Mouse (Mus musculus) layer of hippocampus, adult 2 months (tissue): ENCODE results near the gene Mcm2. TPM values are rescaled to one million over a fixed set of nuclear protein-coding genes. Genes with fewer than 3 reads are reported as not detected.
A peak's percentile ranks its signal among the peaks of the same experiment; 100 is the strongest.

ENCODE experiments used
- DNase-seq, 2 experiments: peaks; one replicate each; pipeline ENCODE4 v3.0.0; 2022; ENCODE audit warnings: low spot score in 2 of 2
- H3K27ac ChIP-seq: fragments of 200-600 bp; 2 replicates; pipeline ENCODE4 v1.8.1; 2022
- H3K4me3 ChIP-seq: fragments of 200-600 bp; 2 replicates; pipeline ENCODE4 v1.8.1; 2022; ENCODE audit warnings: mild to moderate bottlenecking
- CTCF ChIP-seq: fragments of 200-600 bp; conservative IDR thresholded peaks from 2 replicates; pipeline ENCODE4 v1.8.1; 2022; ENCODE audit warnings: antibody characterized with exemption, mild to moderate bottlenecking, moderate library complexity
- total RNA-seq, 2 experiments: library from RNA; stranded (reverse); gene quantifications; 2 replicates each; pipeline ENCODE4 v1.2.3; 2021

Gene Mcm2
- total RNA-seq, 2 experiments from 2014 or later: 5.7 to 7.4 TPM

DNA sequence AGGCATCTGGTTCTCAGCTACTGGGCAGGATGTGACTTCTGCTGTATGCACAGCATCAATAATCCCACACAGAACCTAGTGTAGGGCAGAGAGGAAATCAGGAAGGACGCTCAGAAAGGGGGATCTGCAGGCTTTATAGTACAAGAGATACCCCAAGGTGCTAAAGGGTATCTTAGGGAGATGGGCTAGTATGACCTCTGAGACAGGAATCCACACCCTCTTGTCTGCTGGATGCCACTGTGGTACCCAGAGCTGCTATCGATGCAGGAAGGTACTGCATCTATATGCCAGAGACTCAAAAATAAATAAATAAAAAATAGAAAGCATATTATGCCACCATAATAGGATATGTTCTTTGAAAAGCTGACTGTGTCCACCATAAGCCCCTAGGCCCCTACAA lies 1.0 kb upstream of the Mcm2 start:
- no peak overlapping the region for H3K27ac ChIP-seq
- H3K4me3 ChIP-seq: no peak overlapping the region
- DNase-seq: no peak
- TF ChIP-seq CTCF: no peak

DNA sequence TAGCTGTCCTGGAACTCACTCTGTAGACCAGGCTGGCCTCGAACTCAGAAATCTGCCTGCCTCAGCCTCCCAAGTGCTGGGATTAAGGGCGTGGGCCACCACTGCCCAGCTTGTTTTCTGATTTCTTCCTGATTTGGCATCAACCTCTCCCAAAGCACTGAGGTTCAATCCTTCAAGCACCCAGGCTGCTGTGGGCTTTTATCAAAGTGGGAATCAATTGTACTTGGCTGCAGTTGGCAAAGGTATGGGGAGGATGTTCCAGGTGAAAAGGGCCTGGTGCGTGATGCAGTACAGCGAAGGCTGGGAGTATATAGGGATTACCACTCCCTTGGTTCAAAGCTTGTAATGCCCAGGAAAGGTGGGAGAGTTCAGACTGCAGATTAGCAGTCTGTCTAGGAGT lies 506 bp upstream of the Mcm2 start:
- peak overlapping the region; percentile 71; the same call in 1 of the 2 replicates for H3K4me3 ChIP-seq
- H3K27ac ChIP-seq: 0 out of 2 replicates have a peak overlapping the region, but pooled peaks have one; percentile 36
- no peak for TF ChIP-seq CTCF
- DNase-seq: no peak

DNA sequence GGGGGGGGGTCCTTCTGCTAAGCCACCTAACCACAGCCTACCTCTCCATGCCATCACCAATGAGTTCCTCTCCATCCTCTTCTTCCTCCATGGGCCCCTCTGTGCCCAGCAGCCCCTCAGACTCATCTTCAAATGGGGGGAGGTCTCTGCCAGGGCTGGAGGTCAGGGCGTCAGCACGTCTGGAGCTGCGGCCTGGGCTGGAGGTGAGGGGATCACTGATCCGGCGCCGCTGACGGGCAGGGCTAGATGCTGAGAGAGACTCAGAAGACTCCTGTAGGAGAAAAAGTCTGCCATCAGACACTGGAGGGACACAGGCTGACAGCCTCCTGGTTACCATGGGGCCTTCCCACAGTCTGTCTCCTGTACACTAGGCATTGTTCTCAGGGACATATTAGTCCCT lies 1.3 kb downstream of the Mcm2 start:
- Histone ChIP-seq H3K27ac (no peak overlapping the region), H3K4me3 (no peak overlapping the region)
- DNase-seq: no peak
- no peak for TF ChIP-seq CTCF

DNA sequence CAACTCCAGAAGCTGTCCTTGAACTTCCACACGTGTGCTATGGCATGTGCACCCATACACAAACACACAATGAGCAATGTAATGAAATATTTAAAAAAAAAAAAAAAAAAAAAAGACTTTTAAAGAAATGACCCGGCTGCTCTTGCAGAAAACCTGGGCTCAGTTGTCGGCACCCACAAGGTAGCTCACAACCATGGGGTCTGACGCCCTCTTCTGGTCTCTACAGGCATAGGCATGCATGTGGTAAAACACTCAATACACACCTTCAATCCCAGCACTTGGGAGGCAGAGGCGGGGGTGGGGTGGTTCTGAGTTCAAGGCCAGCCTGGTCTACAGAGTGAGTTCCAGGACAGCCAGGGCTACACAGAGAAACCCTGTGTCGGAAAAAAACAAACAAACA lies 2.6 kb downstream of the Mcm2 start:
- no peak for DNase-seq
- Histone ChIP-seq H3K27ac (no peak overlapping the region), H3K4me3 (no peak overlapping the region)
- TF ChIP-seq CTCF: peak; percentile 34

DNA sequence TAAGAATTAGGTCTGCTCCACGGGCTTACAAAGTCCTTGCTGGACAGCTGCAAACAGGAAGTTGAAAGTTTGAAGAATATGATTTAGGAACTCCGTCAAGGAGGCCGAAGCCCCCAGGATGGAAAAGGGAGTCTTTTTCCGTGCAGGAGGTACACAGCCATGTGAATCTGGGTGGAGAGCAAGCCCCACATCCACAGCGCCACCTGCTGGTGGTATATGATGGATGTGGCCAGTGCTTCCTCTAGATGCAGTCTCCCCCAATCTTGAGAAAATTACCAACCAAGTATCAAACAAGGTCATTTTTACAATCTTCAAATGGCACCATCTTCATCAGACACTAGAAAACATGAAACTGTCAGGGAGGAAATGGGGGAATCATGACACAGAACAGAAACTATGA lies 5.0 kb downstream of the Mcm2 start:
- no peak overlapping the region for H3K27ac ChIP-seq
- H3K4me3 ChIP-seq: no peak overlapping the region
- DNase-seq: peak in 1 of 2 experiments; percentile 74
- peak; percentile 95 for TF ChIP-seq CTCF

DNA sequence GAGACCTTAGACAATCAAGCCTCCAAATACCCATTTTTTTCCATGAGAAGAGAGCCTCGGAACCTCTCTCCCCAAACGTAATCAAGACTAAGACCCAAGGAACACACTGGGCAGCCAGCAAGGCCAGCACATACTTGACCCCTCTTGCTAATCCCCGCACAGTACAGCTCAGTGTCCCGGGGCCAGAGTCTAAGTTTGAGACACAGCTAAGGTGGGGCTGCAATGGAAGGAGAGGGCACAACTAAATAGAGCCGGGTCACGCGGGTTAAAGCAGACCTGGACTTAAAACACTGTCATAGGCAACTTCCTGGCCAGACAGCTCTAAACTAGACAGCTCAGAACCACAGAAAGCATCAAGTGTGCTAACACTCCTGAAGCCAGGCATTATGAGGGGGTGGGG lies 7.7 kb downstream of the Mcm2 start:
- Histone ChIP-seq H3K4me3 (no peak overlapping the region), H3K27ac (no peak overlapping the region)
- no peak for TF ChIP-seq CTCF
- no peak for DNase-seq

DNA sequence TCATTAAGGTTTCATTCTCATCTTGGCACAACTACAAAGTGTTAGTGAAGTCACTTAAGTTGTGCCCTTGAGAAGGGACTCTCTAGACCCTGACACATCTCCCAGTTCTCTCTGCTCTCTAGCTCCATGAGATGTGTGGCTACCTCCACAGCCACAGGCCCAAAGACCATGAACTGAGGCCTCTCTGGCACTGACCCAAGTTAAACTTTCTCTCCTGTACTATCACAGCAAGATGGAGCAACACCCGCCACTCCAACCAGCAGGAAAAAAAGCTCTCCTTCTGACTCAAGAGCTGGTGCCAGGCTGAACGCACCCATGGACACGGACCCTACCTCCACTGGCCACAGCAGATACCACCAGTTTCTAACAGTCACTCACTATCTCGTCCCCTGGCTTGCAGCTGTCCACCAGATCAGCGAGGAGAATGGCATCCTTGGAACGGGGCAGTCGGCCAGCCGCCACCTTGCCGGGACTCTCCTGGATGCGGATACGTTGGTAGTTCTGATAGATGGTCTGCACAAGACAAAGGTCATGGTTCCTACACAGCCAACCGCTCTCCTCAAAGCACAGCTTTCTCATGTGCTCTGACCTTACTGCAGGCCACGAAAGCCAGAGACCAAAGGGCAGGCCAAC lies 9.1 kb downstream of the Mcm2 start:
- no peak for TF ChIP-seq CTCF
- H3K4me3 ChIP-seq: no peak overlapping the region
- no peak overlapping the region for H3K27ac ChIP-seq
- no peak for DNase-seq

DNA sequence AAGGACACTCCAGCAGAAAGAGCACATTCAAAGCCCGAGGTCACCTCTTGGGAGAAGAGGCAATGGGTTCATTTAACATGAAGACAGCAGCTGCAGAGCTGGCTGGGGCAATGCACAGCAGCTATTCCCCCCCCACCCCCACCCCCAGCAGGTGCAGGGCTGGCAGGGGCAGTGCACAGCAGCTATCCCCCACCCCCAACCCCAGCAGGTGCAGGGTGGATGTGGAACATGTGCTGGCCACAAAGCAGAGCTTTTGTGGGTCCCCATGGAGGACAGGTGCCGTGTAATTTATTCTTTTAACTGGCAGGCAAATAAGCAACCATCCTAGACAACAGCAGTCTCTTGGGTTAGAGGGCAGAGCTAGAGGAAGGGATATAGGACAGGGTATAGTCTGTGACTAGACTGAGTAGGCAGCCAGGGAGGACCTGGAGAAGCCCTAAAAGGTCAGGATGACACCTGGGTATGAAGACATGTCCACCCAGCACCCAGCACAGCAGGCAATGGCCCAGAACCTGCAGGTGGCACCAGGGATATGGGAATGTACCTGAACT lies 12.1 kb downstream of the Mcm2 start:
- no peak for DNase-seq
- H3K4me3 ChIP-seq: no peak overlapping the region
- no peak for TF ChIP-seq CTCF
- H3K27ac ChIP-seq: no peak overlapping the region

DNA sequence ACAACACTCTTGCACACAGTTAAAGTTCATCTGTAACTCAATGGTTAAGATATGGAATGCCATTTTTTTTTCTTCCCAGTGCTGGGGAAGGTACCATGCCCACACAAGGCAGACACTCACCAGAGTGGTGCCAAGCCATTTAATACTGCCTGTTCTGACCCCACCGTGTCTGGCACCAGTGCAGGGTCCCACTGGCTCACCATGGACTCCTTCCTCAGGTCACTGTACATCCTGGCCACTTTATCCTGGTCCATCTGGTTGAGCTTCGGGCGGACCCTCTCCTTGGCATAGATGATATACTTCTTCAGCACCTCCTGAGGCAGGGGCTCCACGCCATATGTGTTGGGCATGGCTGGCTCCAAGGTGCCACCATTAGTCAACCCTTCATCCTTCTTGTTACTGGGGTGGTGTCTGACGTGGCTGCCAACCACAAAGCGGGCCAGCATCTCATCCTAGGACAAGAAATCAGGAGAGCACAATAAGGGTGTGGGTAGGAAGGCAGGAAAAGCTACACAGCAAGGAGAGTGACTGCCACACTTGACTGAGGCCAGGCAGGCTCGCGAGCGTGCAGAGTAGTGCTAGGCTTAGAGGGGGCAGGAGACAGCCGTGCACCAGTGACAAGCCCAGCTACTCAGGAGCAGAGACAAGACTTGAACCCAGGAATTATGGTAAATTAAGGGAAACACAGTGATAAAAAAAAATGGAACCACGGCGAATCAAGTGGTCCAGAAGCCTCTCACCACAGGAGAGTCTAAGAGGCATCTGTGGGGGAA lies 12.8 kb downstream of the Mcm2 start:
- H3K27ac ChIP-seq: no peak overlapping the region
- no peak for TF ChIP-seq CTCF
- DNase-seq: no peak
- no peak overlapping the region for H3K4me3 ChIP-seq

DNA sequence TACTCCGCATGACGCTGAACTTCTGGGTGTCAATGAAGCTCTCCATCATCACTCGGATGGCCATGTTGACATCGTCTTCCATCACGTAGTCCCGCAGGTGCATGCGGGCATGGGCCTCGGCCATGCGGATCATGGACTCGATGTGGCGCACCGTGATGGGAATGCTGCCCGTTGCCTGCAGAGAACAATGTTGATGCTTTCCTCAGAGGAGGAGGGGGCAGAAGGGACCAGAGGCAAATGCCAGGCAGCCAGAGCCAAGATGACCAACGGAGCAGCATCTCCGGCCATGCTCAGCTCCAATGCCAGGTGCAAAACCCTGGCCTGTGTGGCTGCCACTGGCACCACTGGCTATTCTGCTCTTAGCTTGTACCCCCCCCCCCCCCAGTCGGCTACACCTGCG lies 13.9 kb downstream of the Mcm2 start:
- no peak for DNase-seq
- TF ChIP-seq CTCF: no peak
- no peak overlapping the region for H3K4me3 ChIP-seq
- no peak overlapping the region for H3K27ac ChIP-seq

DNA sequence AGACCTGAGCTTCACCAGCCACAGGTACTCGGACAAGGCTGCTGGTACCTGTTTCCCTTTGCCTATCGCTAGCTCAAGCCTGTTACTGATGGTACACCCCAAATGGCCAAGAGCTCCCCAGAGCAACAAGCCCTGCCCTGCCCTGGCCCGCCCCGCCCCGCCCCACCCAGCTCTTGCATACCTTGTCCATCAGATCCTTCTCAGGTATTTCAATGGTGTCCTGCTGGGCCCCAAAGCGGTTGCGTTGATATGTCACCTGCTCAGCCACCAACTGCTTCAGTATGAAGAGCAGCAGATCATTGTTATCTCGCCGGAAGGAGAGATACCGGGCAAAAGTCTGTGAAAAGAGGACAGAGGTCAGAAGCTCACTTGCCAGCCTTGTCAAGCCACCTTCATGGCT lies 14.4 kb downstream of the Mcm2 start:
- H3K4me3 ChIP-seq: no peak overlapping the region
- no peak for DNase-seq
- no peak for TF ChIP-seq CTCF
- H3K27ac ChIP-seq: no peak overlapping the region

DNA sequence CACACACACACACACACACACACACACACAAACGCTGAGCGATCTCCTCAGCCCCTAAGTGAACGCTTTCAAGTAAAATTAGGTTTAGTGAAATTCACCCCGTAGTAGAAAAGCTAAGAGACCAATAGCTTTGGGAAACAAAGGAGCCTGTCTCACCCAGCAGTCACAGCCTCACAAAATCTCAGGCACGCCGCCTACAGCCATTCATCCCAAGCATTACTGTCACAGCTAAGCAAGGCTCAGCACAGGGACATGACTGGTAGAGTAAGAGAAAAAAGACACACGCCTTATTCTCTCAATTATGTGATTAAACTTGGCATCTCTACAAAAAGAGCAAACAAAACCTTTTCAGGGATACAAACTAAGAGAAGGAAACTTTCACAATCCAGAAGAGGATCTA lies 17.2 kb downstream of the Mcm2 start:
- TF ChIP-seq CTCF: no peak
- H3K27ac ChIP-seq: no peak overlapping the region
- DNase-seq: no peak
- H3K4me3 ChIP-seq: no peak overlapping the region

DNA sequence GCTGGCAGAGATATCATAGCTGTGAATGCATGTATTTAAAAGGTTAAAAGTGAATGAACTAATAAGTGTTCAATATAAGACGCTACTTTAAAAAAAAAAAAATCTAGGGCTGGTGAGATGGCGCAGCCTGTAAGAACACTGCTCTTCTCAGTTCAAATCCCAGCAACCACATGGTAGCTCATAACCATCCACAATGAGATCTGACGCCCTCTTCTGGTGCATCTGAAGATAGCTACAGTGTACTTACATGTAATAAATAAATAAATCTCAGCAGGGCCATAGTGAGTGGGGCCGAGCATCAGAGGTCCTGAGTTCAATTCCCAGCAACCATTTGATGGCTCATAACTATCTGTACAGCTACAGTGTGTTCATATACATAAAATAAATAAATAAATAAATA lies 19.1 kb downstream of the Mcm2 start:
- Histone ChIP-seq H3K4me3 (no peak overlapping the region), H3K27ac (no peak overlapping the region)
- peak; percentile 61 for TF ChIP-seq CTCF
- DNase-seq: no peak
